Mouse (Mus musculus) midbrain, embryonic 10.5 days (tissue): ENCODE data around the gene Slc25a13. TPM values are rescaled to one million over a fixed set of nuclear protein-coding genes. Genes with fewer than 3 reads are reported as not detected.
A peak's percentile ranks its signal among the peaks of the same experiment; 100 is the strongest.
"Not testable (repeated sequence)": the region's sequence is repeated elsewhere in the genome, so short reads cannot be mapped to it uniquely, and the experiment has no call there.

Source experiments
- DNase-seq: peaks from one replicate; pipeline ENCODE4 v3.0.0-alpha.2; 2017; ENCODE audit warnings: low spot score
- H3K27ac ChIP-seq: fragments of 300-500 bp; sonication (generic); replicated peaks from 2 replicates; pipeline ENCODE4 v1.5.1; 2016; ENCODE audit warnings: mild to moderate bottlenecking
- H3K27me3 ChIP-seq: fragments of 300-500 bp; sonication (generic); 2 replicates; pipeline ENCODE4 v1.6.1; 2016; ENCODE audit warnings: low read depth, mild to moderate bottlenecking; ENCODE audit not compliant: poor library complexity, severe bottlenecking
- H3K36me3 ChIP-seq: fragments of 300-500 bp; sonication (generic); 2 replicates; pipeline ENCODE4 v1.6.1; 2016; ENCODE audit warnings: mild to moderate bottlenecking, moderate library complexity
- H3K4me1 ChIP-seq: fragments of 300-500 bp; sonication (generic); 2 replicates; pipeline ENCODE4 v1.6.1; 2016
- H3K4me3 ChIP-seq: fragments of 300-500 bp; sonication (generic); 2 replicates; pipeline ENCODE4 v1.5.1; 2016; ENCODE audit warnings: mild to moderate bottlenecking, moderate library complexity
- H3K9me3 ChIP-seq: fragments of 300-500 bp; sonication (generic); replicated peaks from 2 replicates; pipeline ENCODE4 v1.6.1; 2016; ENCODE audit warnings: mild to moderate bottlenecking
- WGBS: fragments of 180-500 bp; shearing (Covaris S2); methylation state at CpG from one replicate; pipeline ENCODE4 v1.1.7; 2016; 5-methylcytosine and 5-hydroxymethylcytosine counted together
- polyA plus RNA-seq: library from polyadenylated mRNA; unstranded; fragments of >200 nt; fragmentation: Nextera tagmentation; extraction: Ambion mirVana; gene quantifications from 2 replicates; pipeline ENCODE4 v1.2.1, GENCODE M21; 2016

Slc25a13 gene
- polyA plus RNA-seq, 1 experiment from 2014 or later: 47.4 TPM

DNA sequence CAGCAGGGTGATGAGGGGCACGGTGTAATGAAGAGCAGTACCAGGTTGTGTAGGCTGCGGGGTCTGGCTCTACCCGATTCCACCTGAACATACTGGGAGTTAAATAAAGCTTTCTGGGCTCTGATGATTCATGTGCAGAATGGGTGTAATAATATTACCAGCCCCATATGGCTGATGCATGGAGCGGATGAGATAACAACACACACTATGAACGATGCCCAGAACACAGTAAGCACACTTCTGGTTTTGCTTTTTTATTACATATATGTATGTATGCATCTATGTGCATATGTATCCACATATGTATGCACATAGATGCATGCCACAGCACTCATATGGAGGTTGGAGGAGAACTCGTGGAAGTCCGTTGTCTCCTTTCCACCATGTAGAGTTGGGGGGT is 34.8 kb downstream of the Slc25a13 start:
- H3K9me3 ChIP-seq: no peaks in the 10 kb centered on the region
- no peak overlapping the region for H3K4me3 ChIP-seq
- 0 out of 2 replicates have a peak, but pooled peaks cover 5% of the 10 kb centered on the region for H3K4me1 ChIP-seq
- no peak for DNase-seq
- WGBS: 96% methylated on average over 7 of the region's 7 CpGs
- peaks cover 25% of the 10 kb centered on the region for H3K36me3 ChIP-seq
- H3K27ac ChIP-seq: no peak overlapping the region
- H3K27me3 ChIP-seq: no peaks in the 10 kb centered on the region

DNA sequence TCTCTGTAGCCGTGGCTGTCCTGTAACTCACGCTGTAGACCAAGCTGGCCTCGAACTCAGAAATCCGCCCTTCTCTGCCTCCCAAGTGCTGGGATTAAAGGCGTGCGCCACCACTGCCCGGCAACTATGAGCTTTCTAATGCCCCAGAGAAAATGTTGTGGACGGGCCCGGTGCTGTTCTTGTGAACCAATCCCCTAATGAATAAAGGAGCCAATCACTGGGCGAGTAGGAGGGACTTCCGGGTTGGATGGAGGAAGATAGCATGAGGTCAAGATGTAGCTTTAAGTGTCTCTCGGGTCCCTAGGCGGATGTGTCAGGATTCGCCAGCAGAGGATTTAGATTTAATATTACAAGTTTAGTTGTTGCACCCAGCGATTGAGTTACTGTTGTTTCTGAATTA is 38.6 kb downstream of the Slc25a13 start:
- not testable (repeated sequence) for H3K27me3 ChIP-seq, H3K4me3 ChIP-seq, H3K27ac ChIP-seq, H3K9me3 ChIP-seq, DNase-seq
- Histone ChIP-seq H3K36me3 (peaks cover 25% of the 10 kb centered on the region), H3K4me1 (peaks cover 22% of the 10 kb centered on the region)
- 93% methylated on average over 15 of the region's 15 CpGs for WGBS

DNA sequence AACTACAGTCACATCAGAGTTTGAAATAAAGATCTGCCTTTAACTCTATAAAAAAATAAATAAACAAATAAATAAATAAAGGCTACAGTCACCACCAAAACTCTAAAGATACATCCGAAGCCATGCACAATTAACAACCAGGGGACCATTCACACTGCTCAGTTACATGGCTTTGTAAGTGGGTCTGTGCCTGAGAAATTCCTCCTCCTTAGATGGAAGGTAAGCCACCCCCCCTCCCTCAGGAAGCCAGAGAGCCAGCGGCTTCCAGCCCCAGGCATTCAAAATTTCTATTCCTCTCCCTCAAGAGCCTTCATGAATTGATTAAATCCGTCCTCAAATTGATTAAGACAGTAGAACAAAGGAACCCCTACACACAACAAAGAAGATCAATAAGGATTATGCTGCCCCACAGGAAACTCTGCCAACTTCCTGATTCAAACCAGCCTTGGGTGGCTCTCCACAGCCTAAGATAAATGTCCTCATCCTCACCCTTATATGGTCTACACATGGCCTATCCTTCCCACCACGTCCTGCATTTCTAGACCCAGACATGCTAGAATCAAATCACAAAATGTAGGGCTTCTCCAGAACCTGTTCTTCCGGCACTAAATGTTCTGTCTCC is 41.5 kb downstream of the Slc25a13 start:
- H3K9me3 ChIP-seq: no peaks in the 10 kb centered on the region
- no peak for DNase-seq
- peaks cover 31% of the 10 kb centered on the region for H3K4me1 ChIP-seq
- no peaks in the 10 kb centered on the region for H3K27me3 ChIP-seq
- 42% methylated on average over 5 of the region's 5 CpGs for WGBS
- no peak overlapping the region for H3K27ac ChIP-seq
- H3K4me3 ChIP-seq: no peak overlapping the region
- H3K36me3 ChIP-seq: peaks cover 31% of the 10 kb centered on the region

DNA sequence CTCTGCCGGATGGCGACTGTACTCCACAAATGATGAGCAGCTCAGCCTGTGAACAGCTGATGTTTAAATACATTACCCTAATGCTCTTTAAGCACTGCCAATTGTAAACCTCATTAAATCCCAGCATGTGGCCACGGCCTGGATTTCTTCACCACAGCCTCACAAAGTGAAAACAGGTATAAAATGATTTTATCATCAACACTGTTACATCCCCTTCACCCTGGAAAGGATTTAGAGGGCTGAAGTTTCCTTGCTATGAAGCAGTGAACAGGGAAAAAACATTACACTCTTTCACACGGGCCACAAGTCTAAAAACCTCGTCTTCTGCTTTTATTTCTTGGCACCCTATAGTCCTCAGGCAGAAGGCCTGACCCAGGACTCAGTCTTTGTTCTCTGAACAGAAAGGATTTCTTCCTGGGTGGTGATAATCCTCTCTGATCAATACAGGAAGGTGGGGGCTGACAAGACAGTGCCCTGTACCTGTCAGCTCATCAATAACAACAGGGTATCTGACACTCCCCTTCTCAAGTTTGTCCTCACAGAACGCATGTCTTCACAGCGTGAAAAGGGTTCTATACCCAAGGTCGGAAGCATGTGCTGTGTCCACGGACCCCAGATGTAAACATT is 42.9 kb downstream of the Slc25a13 start:
- Histone ChIP-seq H3K4me1 (peaks cover 35% of the 10 kb centered on the region), H3K27me3 (no peaks in the 10 kb centered on the region), H3K36me3 (peaks cover 16% of the 10 kb centered on the region), H3K9me3 (no peaks in the 10 kb centered on the region), H3K4me3 (no peak overlapping the region), H3K27ac (no peak overlapping the region)
- no peak for DNase-seq
- WGBS: 13% methylated on average over 9 of the region's 9 CpGs

DNA sequence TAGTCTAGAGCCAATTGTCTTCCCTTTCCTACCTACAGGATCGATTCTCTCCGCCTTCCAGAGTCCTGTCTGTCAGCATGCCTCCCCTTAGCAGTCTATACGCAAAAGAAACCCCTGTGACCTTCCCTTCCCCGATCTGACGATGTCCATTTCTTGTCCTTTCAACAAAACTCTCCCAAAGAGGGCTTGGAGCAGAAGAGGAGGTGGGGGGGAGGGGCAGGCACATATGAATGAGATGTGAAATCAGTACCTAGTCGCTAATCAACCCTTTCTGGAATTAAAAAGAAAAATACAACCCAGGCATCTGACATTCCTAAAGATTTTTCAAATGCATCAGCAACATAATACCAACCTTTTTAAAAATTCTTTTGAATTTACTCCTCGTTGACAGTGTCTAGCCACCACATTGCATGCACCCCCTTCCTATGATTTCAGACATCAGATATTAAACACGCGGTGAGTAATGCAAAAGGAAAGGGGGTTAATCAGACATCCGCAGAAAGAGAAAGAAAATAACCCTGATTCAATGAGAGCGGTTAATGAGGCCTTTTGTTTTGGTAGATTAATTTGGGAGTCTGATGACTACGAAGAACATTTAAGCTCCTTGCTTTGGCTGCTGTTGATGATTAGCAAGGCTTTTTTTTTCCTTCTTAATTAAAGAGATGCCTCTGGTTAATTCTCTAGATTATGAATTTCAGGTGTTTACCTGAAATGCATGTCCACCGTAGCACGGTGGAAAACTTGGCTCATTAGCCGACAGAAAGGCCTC is 43.6 kb downstream of the Slc25a13 start:
- peak overlapping the region; percentile 55; the same call in 1 of the 2 replicates for H3K27ac ChIP-seq
- H3K9me3 ChIP-seq: no peaks in the 10 kb centered on the region
- 20% methylated on average over 15 of the region's 15 CpGs for WGBS
- no peak for DNase-seq
- peaks cover 42% of the 10 kb centered on the region for H3K4me1 ChIP-seq
- no peak overlapping the region for H3K4me3 ChIP-seq
- no peaks in the 10 kb centered on the region for H3K27me3 ChIP-seq
- H3K36me3 ChIP-seq: peaks cover 10% of the 10 kb centered on the region

DNA sequence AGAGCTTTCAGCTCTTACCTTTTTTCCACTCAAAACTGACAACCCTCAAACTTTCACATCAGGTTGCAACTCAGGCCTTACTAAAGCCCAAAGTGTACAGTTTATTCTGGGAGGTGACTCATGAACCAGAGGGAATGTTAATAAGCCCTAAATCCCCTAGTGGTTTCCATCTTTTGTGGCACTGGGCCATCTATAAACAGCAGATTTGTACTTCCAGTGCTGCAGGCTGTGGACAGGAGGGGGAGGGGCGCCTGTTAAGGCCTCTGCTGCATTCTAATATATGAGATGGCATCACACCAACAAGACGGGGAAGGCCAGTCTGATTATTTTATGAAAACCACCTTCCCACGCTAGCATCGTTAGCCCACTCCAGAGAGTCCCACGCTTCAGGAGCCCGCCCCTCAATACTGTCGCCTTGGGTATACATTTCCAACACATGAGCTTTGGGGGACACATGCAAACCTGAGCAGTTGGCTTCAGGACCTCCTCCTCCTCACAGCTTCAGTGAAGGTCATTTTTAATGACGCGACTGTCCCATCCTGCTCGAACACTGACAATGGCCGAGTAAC is 48.3 kb downstream of the Slc25a13 start:
- H3K36me3 ChIP-seq: peaks cover 18% of the 10 kb centered on the region
- no peak overlapping the region for H3K4me3 ChIP-seq
- H3K27ac ChIP-seq: peak overlapping the region; percentile 33; the same call in 1 of the 2 replicates
- WGBS: 82% methylated on average over 11 of the region's 11 CpGs
- no peak for DNase-seq
- no peaks in the 10 kb centered on the region for H3K9me3 ChIP-seq
- peaks cover 26% of the 10 kb centered on the region for H3K4me1 ChIP-seq
- H3K27me3 ChIP-seq: no peaks in the 10 kb centered on the region

DNA sequence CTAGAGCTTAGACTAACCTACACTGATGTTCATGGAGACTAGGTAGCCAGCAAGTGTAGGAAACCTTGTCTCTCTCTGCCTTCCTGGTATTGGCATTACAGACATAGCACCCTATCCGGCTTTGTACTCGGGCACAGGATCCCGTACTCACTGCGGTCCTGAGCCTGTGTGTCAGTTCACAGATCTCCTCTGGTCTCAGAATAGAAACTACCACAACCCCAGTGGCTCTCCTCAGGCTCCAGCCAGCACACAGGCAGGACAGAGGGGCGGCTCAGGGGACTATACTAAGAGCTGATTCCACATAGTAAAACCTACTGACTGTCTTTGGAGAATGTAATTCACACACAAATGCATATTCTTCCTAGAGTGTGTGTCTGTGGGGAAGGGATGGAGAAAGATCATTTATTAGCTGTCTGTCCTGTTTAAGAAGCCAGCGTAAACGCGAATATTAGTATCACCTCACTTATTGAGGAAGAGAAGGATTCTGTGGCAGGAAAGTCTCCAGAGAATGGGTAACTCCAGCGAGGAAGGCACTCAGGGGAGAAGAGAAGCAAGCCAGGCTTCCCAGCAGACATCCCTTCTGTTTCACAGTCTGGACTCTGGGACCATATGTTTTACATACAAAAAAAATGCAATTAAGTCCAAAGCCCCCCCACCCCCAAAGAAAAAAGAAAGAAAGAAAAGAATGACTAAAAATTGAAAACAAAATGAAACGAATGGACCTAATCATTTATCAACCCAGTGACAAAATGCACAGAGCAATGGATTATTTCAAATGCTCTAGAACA is 49.4 kb downstream of the Slc25a13 start:
- Histone ChIP-seq H3K27ac (0 out of 2 replicates have a peak overlapping the region, but pooled peaks have one; percentile 46), H3K4me3 (no peak overlapping the region), H3K9me3 (no peaks in the 10 kb centered on the region), H3K36me3 (peaks cover 18% of the 10 kb centered on the region), H3K27me3 (no peaks in the 10 kb centered on the region), H3K4me1 (peaks cover 26% of the 10 kb centered on the region)
- no peak for DNase-seq
- WGBS: 91% methylated on average over 10 of the region's 10 CpGs

DNA sequence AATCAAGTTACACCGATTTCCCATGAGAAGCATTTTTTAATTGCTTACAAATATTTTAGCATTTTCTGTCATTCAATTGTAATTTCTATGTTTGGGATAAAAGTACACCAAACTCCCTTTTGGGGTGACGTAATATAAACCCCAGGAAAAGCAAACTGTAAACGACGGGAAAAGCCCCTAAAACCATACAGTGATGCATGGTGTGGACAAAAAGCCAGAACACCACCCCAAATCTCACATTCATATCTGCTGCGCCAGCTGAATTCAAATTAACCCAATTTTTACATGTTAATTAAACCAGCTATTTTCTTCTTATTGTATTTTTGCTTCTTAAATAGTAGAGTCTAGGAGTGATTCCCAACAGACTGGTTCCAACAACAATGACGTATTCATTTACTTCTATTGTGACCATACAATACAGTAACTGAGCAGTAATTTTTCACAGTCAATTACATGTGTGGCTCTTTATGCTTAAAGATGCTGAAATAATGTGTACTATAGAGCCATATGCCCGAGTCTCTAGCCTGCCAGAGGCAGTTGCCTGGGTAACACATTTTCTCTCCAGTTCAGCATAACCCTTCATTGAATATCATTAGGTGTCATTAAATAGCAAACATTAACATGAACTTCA is 53.9 kb downstream of the Slc25a13 start:
- no peaks in the 10 kb centered on the region for H3K9me3 ChIP-seq
- H3K4me3 ChIP-seq: no peak overlapping the region
- no peak overlapping the region for H3K27ac ChIP-seq
- WGBS: 79% methylated on average over 7 of the region's 7 CpGs
- H3K27me3 ChIP-seq: no peaks in the 10 kb centered on the region
- H3K4me1 ChIP-seq: peaks cover 43% of the 10 kb centered on the region
- peaks cover 11% of the 10 kb centered on the region for H3K36me3 ChIP-seq
- no peak for DNase-seq

DNA sequence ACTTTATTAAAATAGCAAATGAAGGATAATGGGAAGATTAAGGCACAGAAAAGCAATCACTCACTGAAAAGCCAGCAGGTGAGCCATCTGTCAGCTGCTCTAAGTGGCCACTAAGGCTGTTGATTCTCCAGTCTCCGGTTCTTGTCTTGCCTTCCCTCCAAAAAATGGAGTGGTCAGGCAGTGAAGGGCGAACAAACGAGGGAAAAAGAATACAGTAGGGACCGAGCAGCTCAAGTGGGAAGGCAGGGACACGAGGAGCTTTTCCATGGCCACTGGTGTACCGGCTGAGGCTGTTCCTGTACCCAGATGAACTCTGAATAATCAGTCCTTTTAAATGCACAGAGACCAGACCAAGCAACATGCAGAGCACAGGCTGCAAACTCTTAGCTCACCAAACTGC is 54.8 kb downstream of the Slc25a13 start:
- 41% methylated on average over 6 of the region's 6 CpGs for WGBS
- no peaks in the 10 kb centered on the region for H3K9me3 ChIP-seq

DNA sequence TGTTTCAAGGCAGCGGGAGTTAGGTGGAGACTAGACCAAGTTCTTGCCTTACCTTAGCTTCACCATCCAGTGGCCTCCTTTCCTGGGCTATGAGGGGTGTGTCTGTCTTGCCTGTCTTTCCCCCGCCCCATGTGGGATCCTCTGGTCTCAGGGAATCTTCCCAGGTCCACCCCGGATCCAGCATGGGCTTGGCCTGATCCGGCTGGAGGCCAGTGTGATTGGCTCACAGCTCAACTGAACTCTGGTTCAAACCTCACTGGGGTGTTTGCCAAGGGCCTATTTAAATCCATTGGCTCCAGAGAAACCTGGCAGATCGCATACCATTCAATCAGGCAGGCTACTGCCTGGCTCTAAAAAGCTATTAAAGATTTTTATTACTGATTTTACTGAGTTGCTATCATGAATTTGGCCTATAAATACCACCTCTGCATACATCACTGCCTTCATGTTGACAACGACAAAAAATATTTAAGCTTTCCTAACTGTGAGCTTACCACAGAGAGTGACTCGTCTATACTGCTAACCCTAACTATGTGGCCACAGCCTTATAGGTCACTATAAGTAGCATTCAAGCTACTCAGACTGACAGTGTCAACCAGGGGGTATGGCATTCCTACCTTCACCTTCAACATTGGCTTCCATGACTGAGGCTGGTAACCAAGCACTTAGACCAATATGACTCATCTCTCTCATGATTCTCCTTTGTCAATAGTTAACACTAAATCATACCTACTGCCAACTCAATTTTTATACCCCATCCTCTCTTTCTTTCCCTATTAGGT is 56.1 kb downstream of the Slc25a13 start:
- WGBS: 87% methylated on average over 7 of the region's 7 CpGs
- H3K4me1 ChIP-seq: peaks cover 43% of the 10 kb centered on the region
- peak overlapping the region; percentile 59 for H3K27ac ChIP-seq

More for the DNA sequence above, 54.8 kb downstream of the Slc25a13 start:
- H3K4me3 ChIP-seq: no peak overlapping the region
- peak overlapping the region; percentile 64; the same call in 1 of the 2 replicates for H3K27ac ChIP-seq
- H3K36me3 ChIP-seq: peaks cover 10% of the 10 kb centered on the region
- DNase-seq: no peak
- no peaks in the 10 kb centered on the region for H3K27me3 ChIP-seq
- peaks cover 43% of the 10 kb centered on the region for H3K4me1 ChIP-seq

DNA sequence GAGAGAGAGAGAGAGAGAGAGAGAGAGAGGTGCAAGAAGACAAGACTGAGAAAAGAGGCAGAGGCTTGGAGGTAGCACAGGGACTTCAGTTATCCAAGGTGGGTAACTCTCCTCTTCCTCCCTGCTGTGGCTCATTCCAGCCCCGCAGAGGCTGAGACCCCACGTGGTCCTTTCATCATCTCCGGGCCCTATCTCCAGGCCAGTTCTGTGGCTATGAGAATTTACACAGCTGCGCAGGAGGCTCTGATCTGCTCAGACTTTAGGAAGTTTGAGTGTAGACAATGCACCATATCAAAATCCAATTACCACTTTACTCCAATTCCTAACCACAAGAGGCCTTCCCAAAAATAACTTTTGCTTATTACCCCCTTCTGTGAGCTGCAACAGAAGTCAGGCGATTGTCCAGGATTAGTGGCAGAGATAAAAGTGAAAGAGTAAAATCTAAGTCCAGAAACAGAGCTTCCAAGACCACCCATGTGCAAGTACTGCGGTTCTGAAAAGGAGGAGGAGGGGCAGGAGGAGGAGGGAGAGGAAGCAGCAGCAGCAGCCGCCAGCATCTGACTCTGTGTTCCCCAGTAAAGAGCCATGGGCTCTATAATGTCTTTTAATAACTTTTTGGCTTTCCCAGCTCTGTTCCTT is 57.6 kb downstream of the Slc25a13 start:
- Histone ChIP-seq H3K36me3 (peaks cover 3% of the 10 kb centered on the region; the same call in 1 of the 2 replicates), H3K27me3 (no peaks in the 10 kb centered on the region), H3K4me3 (no peak overlapping the region), H3K9me3 (no peaks in the 10 kb centered on the region), H3K4me1 (peaks cover 43% of the 10 kb centered on the region), H3K27ac (peak overlapping the region; percentile 59)
- whole genome bisulfite sequencing: 4% methylated on average over 7 of the region's 7 CpGs
- peak; percentile 42 for DNase-seq

More for the DNA sequence above, 56.1 kb downstream of the Slc25a13 start:
- Histone ChIP-seq H3K4me3 (no peak overlapping the region), H3K9me3 (no peaks in the 10 kb centered on the region), H3K27me3 (no peaks in the 10 kb centered on the region), H3K36me3 (peaks cover 4% of the 10 kb centered on the region; the same call in 1 of the 2 replicates)
- no peak for DNase-seq
